ENCODE assay signal across 33 mouse cellular contexts in the genomic region with DNA sequence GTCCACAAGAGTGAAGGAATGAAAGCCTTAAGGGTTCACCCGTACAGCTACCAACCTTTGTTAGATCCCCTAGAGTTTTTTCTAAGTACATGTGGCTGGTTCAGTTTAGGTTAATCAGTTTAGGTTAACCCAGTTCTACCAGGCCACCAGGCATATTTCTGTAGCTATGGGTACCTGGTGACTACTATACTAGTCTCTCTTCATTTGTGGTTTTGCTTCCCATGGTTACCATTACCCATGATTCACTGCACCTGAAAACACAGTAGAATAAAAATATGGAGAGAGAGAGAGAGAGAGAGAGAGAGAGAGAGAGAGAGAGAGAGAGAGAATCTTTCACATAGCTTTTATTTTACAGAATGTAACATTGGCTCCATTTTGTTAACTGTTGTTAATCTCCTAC. TPM values are rescaled to one million over a fixed set of nuclear protein-coding genes. Genes with fewer than 3 reads are reported as not detected.
"Had no signal": no experiment of that assay in that cellular context is flagged by ENCODE, and none has a peak within 500 bp of the region (broad histone marks: within the 10 kb centered on the region; RNA-seq: fewer than 3 reads in every experiment).

No protein-coding gene starts in this region.

- H3K27ac ChIP-seq: heart, adult 2 months; heart, embryonic 13.5 days; heart, embryonic 15.5 days; hindbrain, embryonic 13.5 days; hindbrain, embryonic 15.5 days; hindbrain, postnatal 0 days; layer of hippocampus, adult 2 months; left cerebral cortex, adult 2 months; limb, embryonic 13.5 days; limb, embryonic 15.5 days; liver, embryonic 12.5 days had no signal

- H3K9me3 ChIP-seq: heart, embryonic 13.5 days; heart, embryonic 15.5 days; hindbrain, embryonic 13.5 days; hindbrain, embryonic 15.5 days; limb, embryonic 13.5 days; limb, embryonic 15.5 days; liver, embryonic 12.5 days had no signal

- H3K36me3 ChIP-seq: heart, embryonic 13.5 days; heart, embryonic 15.5 days; hindbrain, embryonic 13.5 days; hindbrain, embryonic 15.5 days; limb, embryonic 13.5 days; limb, embryonic 15.5 days; liver, embryonic 12.5 days had no signal

- ATAC-seq: hindbrain, postnatal 0 days; intestine, embryonic 16.5 days; liver, embryonic 12.5 days had no signal

- H3K9ac ChIP-seq: heart, embryonic 13.5 days; heart, embryonic 15.5 days; hindbrain, embryonic 13.5 days; hindbrain, embryonic 15.5 days; limb, embryonic 13.5 days; limb, embryonic 15.5 days; liver, embryonic 12.5 days had no signal

- H3K4me1 ChIP-seq: heart, embryonic 15.5 days; hindbrain, embryonic 13.5 days; hindbrain, embryonic 15.5 days; limb, embryonic 13.5 days; limb, embryonic 15.5 days had no signal

- H3K4me3 ChIP-seq: heart, adult 2 months; heart, embryonic 13.5 days; heart, embryonic 15.5 days; hindbrain, embryonic 13.5 days; hindbrain, embryonic 15.5 days; layer of hippocampus, adult 2 months; left cerebral cortex, adult 2 months; limb, embryonic 13.5 days; limb, embryonic 15.5 days; liver, embryonic 12.5 days had no signal

- DNase-seq: gastrocnemius, postnatal 14 days; gastrocnemius, postnatal 36 days; heart, adult 2 months; heart, postnatal 14 days; heart, postnatal 36 days; kidney, adult 11 months; kidney, adult 2 months; kidney, postnatal 10 days; kidney, postnatal 25 days; kidney, postnatal 4 days; left cerebral cortex, postnatal 4 days had no signal

- H3K27me3 ChIP-seq: heart, embryonic 13.5 days; heart, embryonic 15.5 days; hindbrain, embryonic 13.5 days; hindbrain, embryonic 15.5 days; limb, embryonic 13.5 days; limb, embryonic 15.5 days; liver, embryonic 12.5 days had no signal

RNA-seq across cellular contexts. Expression of gene 4930469K13Rik, which starts 41.6 kb away (rescaled TPM):
- total RNA-seq: gastrocnemius, adult 18-20 months; gastrocnemius, adult 8-10 months; gastrocnemius, postnatal 14 days; gastrocnemius, postnatal 36 days; heart, adult 2 months; heart, postnatal 14 days; heart, postnatal 36 days; hematopoietic stem cell, adult 5-6 weeks; layer of hippocampus, adult 2 months; layer of hippocampus, postnatal 10 days; layer of hippocampus, postnatal 25 days; left cerebral cortex, adult 2 months; left cerebral cortex, postnatal 25 days; left cerebral cortex, postnatal 4 days; liver, adult 2 months had no signal
- polyA plus RNA-seq: heart, adult 2 months; heart, embryonic 11.5 days; heart, embryonic 13.5 days; heart, embryonic 15.5 days; heart, postnatal 0 days; kidney, embryonic 14.5 days; kidney, embryonic 16.5 days; liver, adult 2 months; liver, embryonic 12.5 days had no signal
